Mouse (Mus musculus): ENCODE results near the gene Acot7.

Gene Acot7

GRCm38 (mm10) chr4:152276389-152277347 lies 98.7 kb downstream of the Acot7 start:
- no peak for DNase-seq

GRCm38 (mm10) chr4:152277916-152278315 lies 100.0 kb downstream of the Acot7 start:
- DNase-seq, result no peak

GRCm38 (mm10) chr4:152278986-152279385 lies 101.1 kb downstream of the Acot7 start:
- peak; percentile 83 for DNase-seq

GRCm38 (mm10) chr4:152281601-152282000 lies 103.7 kb downstream of the Acot7 start:
- DNase-seq, result no peak

GRCm38 (mm10) chr4:152282721-152283120 lies 104.8 kb downstream of the Acot7 start:
- no peak for DNase-seq

- peak; percentile 84 for DNase-seq
Measured at GRCm38 (mm10) chr4:152283186-152283950, 105.4 kb downstream of the Acot7 start.

- peak; percentile 63 for DNase-seq
Measured at GRCm38 (mm10) chr4:152285505-152285904, 107.6 kb downstream of the Acot7 start.

GRCm38 (mm10) chr4:152286183-152286582 lies 108.2 kb downstream of the Acot7 start:
- DNase-seq, result no peak

GRCm38 (mm10) chr4:152286887-152287286 lies 109.0 kb downstream of the Acot7 start:
- DNase-seq, result no peak

GRCm38 (mm10) chr4:152287317-152288120 lies 109.6 kb downstream of the Acot7 start:
- DNase-seq, result no peak

GRCm38 (mm10) chr4:152288398-152288945 lies 110.5 kb downstream of the Acot7 start:
- DNase-seq, result no peak

GRCm38 (mm10) chr4:152290385-152290784 lies 112.5 kb downstream of the Acot7 start:
- DNase-seq, result no peak

- no peak for DNase-seq
Measured at GRCm38 (mm10) chr4:152290991-152291390, 113.1 kb downstream of the Acot7 start.

GRCm38 (mm10) chr4:152291562-152291961 lies 113.6 kb downstream of the Acot7 start, which contains the start of gene Hes3:
Gene Hes3, minus strand, starts transcription at chr4:152291662.
- no peak for DNase-seq

- DNase-seq, result no peak
Measured at GRCm38 (mm10) chr4:152292102-152292765, 114.3 kb downstream of the Acot7 start.

GRCm38 (mm10) chr4:152294188-152294929 lies 116.4 kb downstream of the Acot7 start:
- no peak for DNase-seq

GRCm38 (mm10) chr4:152295916-152296315 lies 118.0 kb downstream of the Acot7 start:
- DNase-seq, result no peak

- no peak for DNase-seq
Measured at GRCm38 (mm10) chr4:152296371-152296770, 118.4 kb downstream of the Acot7 start.

- DNase-seq, result peak; percentile 99
Measured at GRCm38 (mm10) chr4:152296874-152297861, 119.2 kb downstream of the Acot7 start, which contains the start of gene Icmt. Gene Icmt, plus strand, starts transcription at chr4:152297227.

- no peak for DNase-seq
Measured at GRCm38 (mm10) chr4:152298836-152299235, 120.9 kb downstream of the Acot7 start.

All from right cerebral cortex, adult 18-20 months (tissue).